Mouse (Mus musculus) limb, embryonic 10.5 days (tissue): ENCODE measurements around the gene Gm17267. TPM values are rescaled to one million over a fixed set of nuclear protein-coding genes. Genes with fewer than 3 reads are reported as not detected.
"Not testable (repeated sequence)": the region's sequence is repeated elsewhere in the genome, so short reads cannot be mapped to it uniquely, and the experiment has no call there.

Source experiments
- DNase-seq: peaks from one replicate; pipeline ENCODE4 v3.0.0-alpha.2; 2017; ENCODE audit warnings: low spot score
- H3K27ac ChIP-seq: fragments of 300-500 bp; sonication (generic); 2 replicates; pipeline ENCODE4 v1.5.1; 2016; ENCODE audit warnings: mild to moderate bottlenecking
- H3K27me3 ChIP-seq: fragments of 300-500 bp; sonication (generic); 2 replicates; pipeline ENCODE4 v1.6.1; 2016; ENCODE audit warnings: low read depth, mild to moderate bottlenecking; ENCODE audit not compliant: poor library complexity, severe bottlenecking
- H3K36me3 ChIP-seq: fragments of 300-500 bp; sonication (generic); 2 replicates; pipeline ENCODE4 v1.6.1; 2016; ENCODE audit warnings: mild to moderate bottlenecking, moderate library complexity
- H3K4me1 ChIP-seq: fragments of 300-500 bp; sonication (generic); 2 replicates; pipeline ENCODE4 v1.6.1; 2016
- H3K4me3 ChIP-seq: fragments of 300-500 bp; sonication (generic); 2 replicates; pipeline ENCODE4 v1.5.1; 2016; ENCODE audit warnings: mild to moderate bottlenecking, moderate library complexity
- H3K9me3 ChIP-seq: fragments of 300-500 bp; sonication (generic); replicated peaks from 2 replicates; pipeline ENCODE4 v1.6.1; 2016; ENCODE audit warnings: mild to moderate bottlenecking
- WGBS: fragments of 180-500 bp; shearing (Covaris S2); methylation state at CpG from one replicate; pipeline ENCODE4 v1.1.7; 2016; 5-methylcytosine and 5-hydroxymethylcytosine counted together
- polyA plus RNA-seq: library from polyadenylated mRNA; unstranded; fragments of >200 nt; fragmentation: Nextera tagmentation; extraction: Ambion mirVana; gene quantifications from 2 replicates; pipeline ENCODE4 v1.2.1, GENCODE M21; 2016

The Gm17267 gene
- not detected in 2 replicates for polyA plus RNA-seq

DNA sequence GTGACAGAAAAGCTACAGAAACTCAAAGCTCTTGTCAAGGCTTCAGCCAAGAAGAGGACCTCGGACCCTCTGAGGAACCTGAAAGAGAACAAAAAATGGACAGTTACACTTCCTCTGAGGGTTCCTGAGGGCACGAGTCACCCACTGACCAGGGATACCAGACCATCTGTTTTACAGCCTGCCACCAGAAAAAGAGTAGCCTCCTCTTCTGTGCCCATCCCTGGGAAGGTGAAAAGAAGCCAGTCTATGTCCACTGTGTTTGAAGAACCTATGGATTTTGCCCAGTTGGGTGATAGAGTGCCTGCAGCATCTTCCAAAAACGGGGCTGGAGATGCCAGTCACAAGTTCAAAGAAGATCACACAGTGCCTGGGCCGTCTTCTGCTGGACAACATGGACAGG, at the start of gene Gm17267:
Gene Gm17267 (plus strand): TSS at position 301 of the 400 bp plus-strand sequence.
- not testable (repeated sequence) for H3K4me3 ChIP-seq, H3K27me3 ChIP-seq, H3K36me3 ChIP-seq, H3K9me3 ChIP-seq, H3K27ac ChIP-seq, H3K4me1 ChIP-seq, DNase-seq
- WGBS = no CpG with 5 or more reads among the region's 4 CpGs
